Mouse (Mus musculus) E14TG2a.4 (cell line): ENCODE data around the gene 1700030K09Rik.

Experiments used
- H3K27me3 ChIP-seq: 2 replicates; pipeline ENCODE4 v1.6.1; 2014; ENCODE audit warnings: low read length, control low read depth; ENCODE audit not compliant: insufficient read depth
- H3K36me3 ChIP-seq: 2 replicates; pipeline ENCODE4 v1.6.1; 2014; ENCODE audit warnings: low read length, control low read depth; ENCODE audit not compliant: insufficient read depth
- H3K4me1 ChIP-seq: replicated peaks from 2 replicates; pipeline ENCODE4 v1.6.1; 2014; ENCODE audit warnings: low read depth, low read length, control low read depth
- H3K4me3 ChIP-seq: replicated peaks from 2 replicates; pipeline ENCODE4 v1.5.1; 2014; ENCODE audit warnings: mild to moderate bottlenecking, low read length
- H3K9me3 ChIP-seq: 2 replicates; pipeline ENCODE4 v1.6.1; 2014; ENCODE audit warnings: low read length, control low read depth
- CTCF ChIP-seq: conservative IDR thresholded peaks from 2 replicates; pipeline ENCODE4 v1.5.1; 2014; ENCODE audit warnings: low read length
- NANOG ChIP-seq: IDR thresholded peaks from 2 replicates; pipeline ENCODE4 v1.6.1; 2014; ENCODE audit warnings: borderline replicate concordance, low read length, mixed read lengths
- POU5F1 ChIP-seq: IDR thresholded peaks from 2 replicates; pipeline ENCODE4 v1.6.1; 2014; ENCODE audit warnings: low read length, borderline replicate concordance

Gene 1700030K09Rik

DNA sequence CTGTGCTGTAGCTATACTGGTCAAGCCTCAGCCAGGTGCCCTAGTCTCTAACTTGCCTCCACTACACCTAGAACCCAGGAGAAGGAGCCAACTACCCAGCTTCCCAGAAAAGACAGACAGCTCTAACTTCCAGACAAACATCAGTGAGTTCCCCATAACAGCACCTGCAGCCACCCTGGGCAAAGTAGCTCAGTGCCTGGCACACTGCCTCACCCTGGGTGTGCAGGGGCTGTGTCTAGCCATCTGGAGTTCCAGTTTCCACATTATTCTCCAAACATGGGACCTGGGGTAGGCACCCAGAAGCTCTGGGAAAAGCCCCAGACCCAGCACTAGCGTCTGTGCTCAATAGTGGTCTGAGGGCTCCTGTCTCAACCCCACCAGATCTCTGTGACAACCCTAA lies 63.8 kb downstream of the 1700030K09Rik start:
- no peaks in the 10 kb centered on the region for H3K9me3 ChIP-seq
- peaks cover 79% of the 10 kb centered on the region for H3K4me1 ChIP-seq
- no peaks in the 10 kb centered on the region for H3K27me3 ChIP-seq
- H3K4me3 ChIP-seq: no peak overlapping the region
- TF ChIP-seq CTCF (no peak), POU5F1 (no peak), NANOG (no peak)
- H3K36me3 ChIP-seq: peaks cover 53% of the 10 kb centered on the region
